Mouse (Mus musculus): ENCODE results near the gene Vwa3b. TPM values are rescaled to one million over a fixed set of nuclear protein-coding genes. Genes with fewer than 3 reads are reported as not detected.

Gene Vwa3b
- polyA plus RNA-seq, 1 experiment from 2014 or later = 0.66 TPM

DNA sequence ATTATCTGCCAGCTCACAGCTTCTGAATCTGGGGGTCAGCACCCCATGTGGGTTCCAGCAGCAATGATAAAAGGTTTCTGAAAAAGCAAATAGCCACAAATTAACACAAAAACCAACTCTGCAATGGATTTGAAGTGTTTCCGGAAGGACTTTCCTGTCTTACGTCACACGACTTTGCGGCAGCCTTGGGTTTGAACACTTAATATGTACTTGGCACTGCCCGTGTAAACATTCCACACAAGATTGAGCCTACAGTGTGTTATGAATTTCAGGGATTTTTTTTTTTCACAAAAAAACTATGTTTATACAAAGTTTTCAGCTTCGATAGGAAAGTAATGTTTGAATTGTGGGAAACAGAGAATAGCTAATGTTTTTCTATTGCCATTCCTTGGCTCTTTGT is 7.4 kb upstream of the Vwa3b start:
- no peaks in the 10 kb centered on the region for H3K9me3 ChIP-seq
- no peak overlapping the region for H3K4me3 ChIP-seq
- no peak overlapping the region for H3K27ac ChIP-seq
- no peak for ATAC-seq (replicated peaks)
- no peaks in the 10 kb centered on the region for H3K36me3 ChIP-seq (replicated peaks)
- H3K4me2 ChIP-seq = no peak overlapping the region
- H3K27me3 ChIP-seq (replicated peaks) = no peaks in the 10 kb centered on the region
- WGBS = 94% methylated on average over 6 of the region's 6 CpGs
- H3K4me1 ChIP-seq = no peaks in the 10 kb centered on the region
- H3K9ac ChIP-seq = no peak overlapping the region

DNA sequence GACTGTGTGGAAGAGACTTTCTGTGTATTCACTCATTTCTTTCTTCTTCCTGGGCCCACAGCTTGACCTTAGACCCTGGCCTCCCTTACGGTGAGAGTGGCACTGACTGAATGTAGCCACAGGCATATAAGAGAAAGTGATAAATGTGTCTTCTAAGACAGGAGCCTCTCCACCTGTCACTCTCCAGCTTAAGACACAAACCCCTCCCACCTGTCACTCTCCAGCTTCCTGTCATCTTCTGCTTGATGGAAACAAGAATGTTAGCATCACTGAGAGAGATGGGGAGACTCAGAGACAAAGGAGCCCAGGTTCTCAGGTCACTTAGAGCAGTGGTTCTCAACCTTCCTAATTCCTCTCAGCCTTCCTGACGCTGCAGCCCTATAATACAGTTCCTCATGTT is 3.7 kb upstream of the Vwa3b start:
- WGBS = 85% methylated on average over 2 of the region's 2 CpGs
- no peak overlapping the region for H3K4me3 ChIP-seq
- no peak overlapping the region for H3K27ac ChIP-seq
- H3K4me2 ChIP-seq = no peak overlapping the region
- H3K9me3 ChIP-seq = no peaks in the 10 kb centered on the region
- H3K36me3 ChIP-seq (replicated peaks) = no peaks in the 10 kb centered on the region
- H3K9ac ChIP-seq = no peak overlapping the region
- no peak for ATAC-seq (replicated peaks)
- no peaks in the 10 kb centered on the region for H3K27me3 ChIP-seq (replicated peaks)
- H3K4me1 ChIP-seq = no peaks in the 10 kb centered on the region

DNA sequence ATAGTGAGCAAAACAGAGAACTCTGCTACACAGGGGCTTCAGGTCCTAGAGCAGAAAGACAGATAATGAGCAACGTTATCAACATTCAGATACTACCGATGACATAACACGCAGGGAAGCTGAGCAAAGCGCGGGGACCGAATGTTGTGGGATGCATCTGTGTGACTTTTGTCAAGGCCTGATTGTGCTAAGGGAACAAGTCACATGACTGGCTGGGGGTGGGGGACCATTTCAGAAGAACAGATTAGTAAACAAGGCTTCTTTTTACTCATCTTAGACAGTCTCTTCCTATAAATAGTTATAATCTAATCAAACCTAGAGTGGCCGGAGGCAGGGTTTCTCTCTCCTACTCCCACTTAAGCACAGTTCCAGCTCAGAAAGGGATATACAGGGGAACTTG is 1.7 kb upstream of the Vwa3b start:
- peaks cover 9% of the 10 kb centered on the region for H3K4me1 ChIP-seq
- no peaks in the 10 kb centered on the region for H3K36me3 ChIP-seq (replicated peaks)
- no peak overlapping the region for H3K27ac ChIP-seq
- H3K4me3 ChIP-seq = no peak overlapping the region
- ATAC-seq (replicated peaks) = no peak
- H3K27me3 ChIP-seq (replicated peaks) = no peaks in the 10 kb centered on the region
- H3K9me3 ChIP-seq = no peaks in the 10 kb centered on the region
- H3K4me2 ChIP-seq = no peak overlapping the region
- no peak overlapping the region for H3K9ac ChIP-seq
- WGBS = 95% methylated on average over 7 of the region's 7 CpGs

DNA sequence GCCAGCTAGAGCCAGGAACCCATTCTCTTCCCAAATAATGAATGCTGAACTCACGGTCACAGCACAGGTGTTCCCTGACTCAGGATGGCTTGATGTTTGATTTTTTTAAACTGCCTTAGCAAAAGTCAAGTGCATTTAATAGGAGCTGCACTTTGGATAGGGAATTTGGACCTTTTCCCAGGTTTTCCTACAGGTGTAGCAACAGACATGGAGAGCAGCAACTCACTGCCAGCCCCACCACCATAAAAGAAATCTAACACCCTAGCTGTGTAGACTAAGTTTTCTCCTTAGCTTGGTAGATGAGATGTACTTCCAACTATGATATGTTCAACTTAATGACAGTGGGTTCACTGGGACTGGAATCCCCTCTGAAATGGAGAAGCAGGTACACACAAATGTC is 1.0 kb upstream of the Vwa3b start:
- Histone ChIP-seq H3K9me3 (no peaks in the 10 kb centered on the region), H3K4me2 (no peak overlapping the region), H3K27me3 (replicated peaks) (no peaks in the 10 kb centered on the region), H3K27ac (no peak overlapping the region), H3K4me1 (peaks cover 9% of the 10 kb centered on the region), H3K9ac (no peak overlapping the region), H3K36me3 (replicated peaks) (no peaks in the 10 kb centered on the region), H3K4me3 (no peak overlapping the region)
- 92% methylated on average over 1 of the region's 1 CpGs for WGBS
- ATAC-seq (replicated peaks) = no peak

DNA sequence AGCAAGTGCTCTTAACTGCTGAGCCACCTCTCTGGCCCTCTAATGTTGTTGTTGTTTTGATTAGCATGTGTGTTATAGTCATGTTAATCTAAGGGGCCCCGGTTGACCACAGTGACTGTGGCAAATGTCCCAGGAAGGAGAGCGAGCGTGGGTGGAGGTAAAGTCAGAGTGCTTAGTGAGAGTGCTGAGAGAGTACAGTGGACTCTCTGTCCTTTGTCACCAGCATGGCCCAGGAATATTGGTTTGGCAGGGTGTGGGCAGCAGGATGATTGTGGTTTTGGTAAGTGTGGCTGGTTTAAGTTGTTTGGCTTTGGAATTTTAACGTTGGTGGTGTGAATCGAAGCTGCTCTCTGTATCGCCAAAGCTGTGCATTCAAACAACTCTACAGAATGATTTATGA is 470 bp downstream of the Vwa3b start:
- 85% methylated on average over 6 of the region's 6 CpGs for WGBS
- Histone ChIP-seq H3K36me3 (replicated peaks) (no peaks in the 10 kb centered on the region), H3K9me3 (no peaks in the 10 kb centered on the region), H3K27me3 (replicated peaks) (no peaks in the 10 kb centered on the region), H3K9ac (no peak overlapping the region), H3K4me1 (peaks cover 9% of the 10 kb centered on the region), H3K4me2 (no peak overlapping the region), H3K27ac (no peak overlapping the region), H3K4me3 (no peak overlapping the region)
- ATAC-seq (replicated peaks) = no peak

DNA sequence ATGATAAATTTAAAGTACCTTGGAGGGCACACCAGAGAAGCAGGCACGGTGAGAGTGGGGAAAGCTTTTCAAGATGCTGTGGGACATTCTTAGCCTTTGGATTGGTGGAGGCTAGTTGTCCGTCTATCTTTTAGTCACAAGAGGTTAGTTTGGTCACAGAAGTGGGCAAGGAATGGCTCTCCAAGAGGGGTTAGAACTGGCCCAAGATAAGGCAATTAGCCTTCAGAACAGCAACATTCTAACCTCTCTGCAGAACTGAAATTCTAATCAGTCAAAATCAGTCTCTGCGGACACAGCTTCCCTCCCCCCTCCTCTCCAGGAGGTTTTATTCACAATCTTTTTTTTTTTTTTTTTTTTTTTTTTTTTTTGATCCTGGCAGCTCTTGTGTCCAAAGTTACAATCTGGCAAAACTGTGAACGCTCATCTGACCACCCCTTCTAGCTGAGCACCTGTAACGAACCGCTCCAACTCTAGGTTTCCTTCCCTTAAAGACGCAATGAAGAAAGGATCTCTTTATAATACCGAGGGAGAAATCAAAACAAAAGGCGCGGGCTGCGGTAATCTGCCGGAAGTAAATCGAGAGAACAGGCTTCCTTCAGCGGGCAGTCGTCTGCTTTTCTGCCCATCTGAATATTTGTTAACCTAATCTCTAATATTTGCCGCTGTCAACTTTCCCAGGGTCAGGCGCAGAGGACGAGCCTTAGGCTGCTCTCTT is 2.2 kb downstream of the Vwa3b start:
- Histone ChIP-seq H3K9me3 (no peaks in the 10 kb centered on the region), H3K4me3 (peak overlapping the region; percentile 58), H3K4me2 (peak overlapping the region; percentile 81), H3K4me1 (peaks cover 9% of the 10 kb centered on the region), H3K27me3 (replicated peaks) (no peaks in the 10 kb centered on the region), H3K27ac (peak overlapping the region; percentile 55), H3K9ac (peak overlapping the region; percentile 41), H3K36me3 (replicated peaks) (no peaks in the 10 kb centered on the region)
- 2% methylated on average over 18 of the region's 18 CpGs for WGBS
- ATAC-seq (replicated peaks) = no peak; the same call in 1 of the 2 replicates

- Histone ChIP-seq H3K4me1 (peaks cover 9% of the 10 kb centered on the region), H3K27ac (peak overlapping the region; percentile 55), H3K9ac (peak overlapping the region; percentile 41), H3K4me3 (peak overlapping the region; percentile 58), H3K4me2 (peak overlapping the region; percentile 81), H3K9me3 (no peaks in the 10 kb centered on the region), H3K27me3 (replicated peaks) (no peaks in the 10 kb centered on the region), H3K36me3 (replicated peaks) (no peaks in the 10 kb centered on the region)
- 3% methylated on average over 26 of the region's 26 CpGs for WGBS
- peak; percentile 98 for ATAC-seq (replicated peaks)
These were observed 2.9 kb downstream of the Vwa3b start for GRCm38 (mm10) chr1:37029154-37029907.

DNA sequence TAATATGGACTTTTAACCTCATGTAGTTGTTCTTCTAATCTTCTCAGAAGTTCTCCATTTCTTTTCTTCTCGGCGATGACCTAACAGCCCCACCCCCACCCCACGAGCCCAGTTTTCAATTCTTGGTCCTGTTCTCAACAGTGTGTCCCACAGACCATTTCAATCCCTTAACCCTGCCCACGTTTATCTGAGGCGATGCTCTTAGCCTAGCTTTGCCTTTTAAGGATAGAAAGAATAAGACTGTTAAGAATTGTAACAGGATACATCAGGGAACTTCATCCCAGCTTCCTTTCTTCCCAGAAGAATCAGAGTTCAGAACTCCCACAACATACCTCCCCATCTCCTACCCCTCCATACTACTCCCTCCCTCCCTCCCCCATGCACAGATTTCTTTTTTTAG is 3.5 kb downstream of the Vwa3b start:
- Histone ChIP-seq H3K36me3 (replicated peaks) (no peaks in the 10 kb centered on the region), H3K27ac (no peak overlapping the region), H3K4me3 (no peak overlapping the region), H3K4me1 (peaks cover 9% of the 10 kb centered on the region), H3K9me3 (no peaks in the 10 kb centered on the region), H3K4me2 (peak overlapping the region; percentile 81; the same call in 1 of the 2 replicates), H3K9ac (no peak overlapping the region), H3K27me3 (replicated peaks) (no peaks in the 10 kb centered on the region)
- ATAC-seq (replicated peaks) = no peak
- 44% methylated on average over 5 of the region's 5 CpGs for WGBS

DNA sequence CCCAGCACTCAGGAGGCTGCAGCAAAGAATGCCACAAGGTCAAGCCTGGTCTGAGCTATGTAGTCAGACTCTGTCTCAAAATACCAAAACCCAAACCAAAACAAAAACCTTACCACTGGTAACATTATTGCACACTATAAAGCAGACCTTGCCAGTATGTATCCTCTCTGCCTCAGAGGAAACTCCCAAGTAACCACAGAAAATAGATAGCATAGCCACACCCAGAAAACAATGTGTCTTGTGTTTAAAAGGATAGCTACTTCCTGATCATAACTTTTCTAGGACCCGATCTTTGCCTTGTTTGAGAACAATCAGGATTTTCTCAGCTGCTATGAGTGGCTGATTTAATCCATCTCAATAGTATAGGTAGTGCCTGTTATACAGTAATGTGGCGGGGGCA is 4.3 kb downstream of the Vwa3b start:
- Histone ChIP-seq H3K27me3 (replicated peaks) (no peaks in the 10 kb centered on the region), H3K4me2 (no peak overlapping the region), H3K36me3 (replicated peaks) (no peaks in the 10 kb centered on the region), H3K9ac (no peak overlapping the region), H3K27ac (no peak overlapping the region), H3K4me3 (no peak overlapping the region), H3K4me1 (peaks cover 9% of the 10 kb centered on the region), H3K9me3 (no peaks in the 10 kb centered on the region)
- no peak for ATAC-seq (replicated peaks)
- 81% methylated on average over 2 of the region's 2 CpGs for WGBS

DNA sequence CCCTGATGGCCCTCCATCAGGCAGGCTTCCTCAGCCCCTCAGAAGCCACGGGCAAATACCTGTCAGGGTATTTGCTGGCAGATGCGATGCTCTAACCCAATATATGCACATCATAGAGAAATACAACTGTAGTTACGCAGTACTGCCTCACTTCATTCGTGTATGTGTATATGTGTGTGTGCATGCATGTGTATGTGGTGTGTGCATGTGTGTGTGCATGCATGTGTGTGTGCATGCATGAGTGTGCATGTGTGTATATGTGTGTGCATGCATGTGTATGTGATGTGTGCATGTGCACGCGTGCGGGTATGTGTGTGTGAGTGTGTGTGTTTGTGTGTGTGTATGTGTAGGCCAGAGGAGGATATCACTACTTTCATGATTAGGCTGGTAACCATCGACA is 9.5 kb downstream of the Vwa3b start:
- Histone ChIP-seq H3K36me3 (replicated peaks) (no peaks in the 10 kb centered on the region), H3K4me1 (no peaks in the 10 kb centered on the region), H3K27ac (no peak overlapping the region), H3K4me3 (no peak overlapping the region), H3K9ac (no peak overlapping the region), H3K4me2 (no peak overlapping the region), H3K9me3 (no peaks in the 10 kb centered on the region), H3K27me3 (replicated peaks) (no peaks in the 10 kb centered on the region)
- WGBS = 93% methylated on average over 8 of the region's 8 CpGs
- no peak for ATAC-seq (replicated peaks)

GRCm38 (mm10) chr1:37041126-37041525 is 14.7 kb downstream of the Vwa3b start:
- Histone ChIP-seq H3K9ac (no peak overlapping the region), H3K4me1 (no peaks in the 10 kb centered on the region), H3K27ac (no peak overlapping the region), H3K27me3 (replicated peaks) (no peaks in the 10 kb centered on the region), H3K4me2 (no peak overlapping the region), H3K4me3 (no peak overlapping the region), H3K36me3 (replicated peaks) (no peaks in the 10 kb centered on the region), H3K9me3 (no peaks in the 10 kb centered on the region)
- ATAC-seq (replicated peaks) = no peak
- WGBS = 94% methylated on average over 7 of the region's 7 CpGs

- no peak overlapping the region for H3K27ac ChIP-seq
- H3K4me1 ChIP-seq = no peaks in the 10 kb centered on the region
- H3K36me3 ChIP-seq (replicated peaks) = no peaks in the 10 kb centered on the region
- no peak overlapping the region for H3K9ac ChIP-seq
- no peak overlapping the region for H3K4me3 ChIP-seq
- ATAC-seq (replicated peaks) = no peak
- 82% methylated on average over 5 of the region's 5 CpGs for WGBS
- no peak overlapping the region for H3K4me2 ChIP-seq
- no peaks in the 10 kb centered on the region for H3K9me3 ChIP-seq
- no peaks in the 10 kb centered on the region for H3K27me3 ChIP-seq (replicated peaks)
These were observed 15.5 kb downstream of the Vwa3b start for GRCm38 (mm10) chr1:37041856-37042255.

DNA sequence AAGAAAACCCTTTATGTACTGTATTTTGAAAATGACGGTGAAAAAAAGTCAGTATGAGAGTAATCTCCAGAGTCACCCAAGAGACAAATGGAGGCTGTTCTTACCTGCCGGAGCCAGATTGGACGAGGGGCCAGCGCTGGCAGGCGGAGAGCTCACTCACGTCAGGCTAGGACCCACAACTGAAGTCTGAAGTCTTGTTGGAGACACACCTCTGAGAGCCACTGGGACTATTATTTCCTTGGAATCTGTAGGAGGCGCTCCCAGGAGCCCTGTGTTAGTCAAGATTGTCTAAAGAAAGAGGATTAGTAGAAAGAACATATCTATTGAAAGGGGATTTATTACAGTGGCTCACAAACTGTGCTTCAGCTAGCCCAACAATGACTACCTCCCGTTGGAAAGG is 16.4 kb downstream of the Vwa3b start:
- WGBS = 80% methylated on average over 8 of the region's 8 CpGs

More for the DNA sequence above, 16.4 kb downstream of the Vwa3b start:
- H3K4me3 ChIP-seq = no peak overlapping the region
- H3K27me3 ChIP-seq (replicated peaks) = no peaks in the 10 kb centered on the region
- H3K36me3 ChIP-seq (replicated peaks) = no peaks in the 10 kb centered on the region
- no peak overlapping the region for H3K9ac ChIP-seq
- no peaks in the 10 kb centered on the region for H3K4me1 ChIP-seq
- H3K4me2 ChIP-seq = no peak overlapping the region
- H3K27ac ChIP-seq = no peak overlapping the region
- H3K9me3 ChIP-seq = no peaks in the 10 kb centered on the region
- no peak for ATAC-seq (replicated peaks)

All from midbrain, embryonic 15.5 days (tissue).